Mouse (Mus musculus): ENCODE data around the gene Grin1. TPM values are rescaled to one million over a fixed set of nuclear protein-coding genes. Genes with fewer than 3 reads are reported as not detected.
"Not testable (repeated sequence)": the region's sequence is repeated elsewhere in the genome, so short reads cannot be mapped to it uniquely, and the experiment has no call there.

Grin1 gene
- total and polyA plus RNA-seq, 2 experiments from 2014 or later, result 69.5 to 156 TPM

- Histone ChIP-seq H3K9ac (replicated peaks; ENCODE audit: low read length) (peak within 1 kb of the TSS; percentile 66), H3K27me3 (ENCODE audit: insufficient read depth, low read length) (no peaks in the 10 kb centered on the region), H3K4me3 (ENCODE audit: low read length) (peak within 1 kb of the TSS; percentile 60), H3K36me3 (ENCODE audit: insufficient read depth, low read length) (no peaks in the 10 kb centered on the region), H3K4me1 (ENCODE audit: insufficient read depth, low read length) (peaks cover 38% of the 10 kb centered on the region), H3K27ac (peak within 1 kb of the TSS; percentile 79), H3K4me2 (ENCODE audit: low read depth, low read length) (peak within 1 kb of the TSS; percentile 76), H3K9me3 (ENCODE audit: low read length) (no peaks in the 10 kb centered on the region)
- DNase-seq (ENCODE audit: low spot score) (peak; percentile 98), ATAC-seq (peak; percentile 97)
- WGBS, result under 1% methylated on average over 39 of the region's 39 CpGs
- TF ChIP-seq CTCF (IDR thresholded peaks at IDR 0.05; ENCODE audit: low read depth), result no peak; the same call in 1 of the 2 replicates
Measured at GRCm38 (mm10) chr2:25262291-25262767, 56.7 kb downstream of the Grin1 start, which contains the start of gene Tprn. Gene Tprn (plus strand): TSS chr2:25262618.

- no peak for TF ChIP-seq CTCF (IDR thresholded peaks at IDR 0.05; ENCODE audit: low read depth)
- Histone ChIP-seq H3K36me3 (ENCODE audit: insufficient read depth, low read length) (no peaks in the 10 kb centered on the region), H3K9ac (replicated peaks; ENCODE audit: low read length) (peak overlapping the region; percentile 28; the same call in 1 of the 2 replicates), H3K4me2 (ENCODE audit: low read depth, low read length) (peak overlapping the region; percentile 76), H3K4me3 (ENCODE audit: low read length) (peak overlapping the region; percentile 60), H3K4me1 (ENCODE audit: insufficient read depth, low read length) (peaks cover 33% of the 10 kb centered on the region), H3K27ac (peak overlapping the region; percentile 79), H3K27me3 (ENCODE audit: insufficient read depth, low read length) (no peaks in the 10 kb centered on the region), H3K9me3 (ENCODE audit: low read length) (no peaks in the 10 kb centered on the region)
- 43% methylated on average over 11 of the region's 12 CpGs for WGBS
- ATAC-seq (no peak), DNase-seq (ENCODE audit: low spot score) (no peak)
Measured at GRCm38 (mm10) chr2:25261870-25262269, 57.1 kb downstream of the Grin1 start.

GRCm38 (mm10) chr2:25258887-25259286, 60.1 kb downstream of the Grin1 start:
- Histone ChIP-seq H3K9me3 (ENCODE audit: low read length) (no peaks in the 10 kb centered on the region), H3K9ac (replicated peaks; ENCODE audit: low read length) (no peak overlapping the region), H3K4me2 (ENCODE audit: low read depth, low read length) (no peak overlapping the region), H3K27ac (no peak overlapping the region), H3K4me1 (ENCODE audit: insufficient read depth, low read length) (peaks cover 18% of the 10 kb centered on the region), H3K36me3 (ENCODE audit: insufficient read depth, low read length) (no peaks in the 10 kb centered on the region), H3K27me3 (ENCODE audit: insufficient read depth, low read length) (no peaks in the 10 kb centered on the region), H3K4me3 (ENCODE audit: low read length) (no peak overlapping the region)
- no peak for ATAC-seq
- 67% methylated on average over 2 of the region's 2 CpGs for WGBS
- TF ChIP-seq CTCF (IDR thresholded peaks at IDR 0.05; ENCODE audit: low read depth), result peak; percentile 60
- DNase-seq (ENCODE audit: low spot score), result no peak

GRCm38 (mm10) chr2:25257250-25257649, 61.7 kb downstream of the Grin1 start:
- ATAC-seq; H3K27ac ChIP-seq; H3K4me2 ChIP-seq (ENCODE audit: low read depth, low read length); H3K4me3 ChIP-seq (ENCODE audit: low read length); H3K27me3 ChIP-seq (ENCODE audit: insufficient read depth, low read length); DNase-seq (ENCODE audit: low spot score); H3K36me3 ChIP-seq (ENCODE audit: insufficient read depth, low read length); H3K9ac ChIP-seq (replicated peaks; ENCODE audit: low read length); H3K9me3 ChIP-seq (ENCODE audit: low read length): not testable (repeated sequence)
- WGBS, result 87% methylated on average over 5 of the region's 5 CpGs
- peaks cover 13% of the 10 kb centered on the region for H3K4me1 ChIP-seq (ENCODE audit: insufficient read depth, low read length)

- not testable (repeated sequence) for H3K27ac ChIP-seq; ATAC-seq; H3K9me3 ChIP-seq (ENCODE audit: low read length); H3K27me3 ChIP-seq (ENCODE audit: insufficient read depth, low read length); DNase-seq (ENCODE audit: low spot score); H3K36me3 ChIP-seq (ENCODE audit: insufficient read depth, low read length)
- peak; percentile 44 for TF ChIP-seq CTCF (IDR thresholded peaks at IDR 0.05; ENCODE audit: low read depth)
- H3K4me1 ChIP-seq (ENCODE audit: insufficient read depth, low read length), result peaks cover 13% of the 10 kb centered on the region
- 57% methylated on average over 11 of the region's 12 CpGs for WGBS
- H3K4me3 ChIP-seq (ENCODE audit: low read length), result peak overlapping the region; percentile 89
- peak overlapping the region; percentile 79 for H3K9ac ChIP-seq (replicated peaks; ENCODE audit: low read length)
- H3K4me2 ChIP-seq (ENCODE audit: low read depth, low read length), result peak overlapping the region; percentile 76
Measured at GRCm38 (mm10) chr2:25256443-25257109, 62.4 kb downstream of the Grin1 start.

GRCm38 (mm10) chr2:25255284-25255779, 63.7 kb downstream of the Grin1 start, which contains the start of gene Tmem203:
Gene Tmem203 (plus strand): TSS chr2:25255439.
- Histone ChIP-seq H3K4me1 (ENCODE audit: insufficient read depth, low read length) (peaks cover 13% of the 10 kb centered on the region), H3K36me3 (ENCODE audit: insufficient read depth, low read length) (peaks cover 10% of the 10 kb centered on the region; the same call in 1 of the 2 replicates), H3K27ac (peak within 1 kb of the TSS; percentile 84), H3K4me2 (ENCODE audit: low read depth, low read length) (peak within 1 kb of the TSS; percentile 76), H3K27me3 (ENCODE audit: insufficient read depth, low read length) (no peaks in the 10 kb centered on the region), H3K4me3 (ENCODE audit: low read length) (peak within 1 kb of the TSS; percentile 89), H3K9ac (replicated peaks; ENCODE audit: low read length) (peak within 1 kb of the TSS; percentile 79), H3K9me3 (ENCODE audit: low read length) (no peaks in the 10 kb centered on the region)
- WGBS, result 0% methylated on average over 39 of the region's 39 CpGs
- DNase-seq (ENCODE audit: low spot score) (peak; percentile 94), ATAC-seq (peak; percentile 91)
- no peak for TF ChIP-seq CTCF (IDR thresholded peaks at IDR 0.05; ENCODE audit: low read depth)

GRCm38 (mm10) chr2:25252331-25252730, 66.7 kb downstream of the Grin1 start:
- H3K36me3 ChIP-seq (ENCODE audit: insufficient read depth, low read length), result peaks cover 10% of the 10 kb centered on the region; the same call in 1 of the 2 replicates

More at GRCm38 (mm10) chr2:25252331-25252730, 66.7 kb downstream of the Grin1 start:
- DNase-seq (ENCODE audit: low spot score) (no peak), ATAC-seq (no peak)
- Histone ChIP-seq H3K27me3 (ENCODE audit: insufficient read depth, low read length) (no peaks in the 10 kb centered on the region), H3K9ac (replicated peaks; ENCODE audit: low read length) (no peak overlapping the region), H3K27ac (no peak overlapping the region), H3K4me2 (ENCODE audit: low read depth, low read length) (no peak overlapping the region), H3K4me1 (ENCODE audit: insufficient read depth, low read length) (peaks cover 13% of the 10 kb centered on the region), H3K9me3 (ENCODE audit: low read length) (no peaks in the 10 kb centered on the region), H3K4me3 (ENCODE audit: low read length) (no peak overlapping the region)
- peak; percentile 54 for TF ChIP-seq CTCF (IDR thresholded peaks at IDR 0.05; ENCODE audit: low read depth)
- WGBS, result 85% methylated on average over 1 of the region's 1 CpGs

Measured in hindbrain, postnatal 0 days (tissue).